Mouse (Mus musculus) cerebral cortex, adult 2 months (tissue): ENCODE measurements around the gene Map1s.

Experiments
- WGBS: fragments of 180-500 bp; shearing (Covaris S2); methylation state at CpG from one replicate; pipeline ENCODE4 v1.1.7; 2018; 5-methylcytosine and 5-hydroxymethylcytosine counted together

Map1s gene

GRCm38 (mm10) chr8:70905831-70906736 is at the start of gene Map1s:
Map1s (plus strand) TSS chr8:70905932.
- WGBS: under 1% methylated on average over 85 of the region's 86 CpGs

GRCm38 (mm10) chr8:70856028-70856427 is 49.7 kb upstream of the Map1s start:
- 73% methylated on average over 5 of the region's 5 CpGs for WGBS

GRCm38 (mm10) chr8:70856541-70857197 is 49.1 kb upstream of the Map1s start:
- WGBS: 5% methylated on average over 33 of the region's 33 CpGs

GRCm38 (mm10) chr8:70857516-70857915 is 48.2 kb upstream of the Map1s start:
- WGBS: 32% methylated on average over 4 of the region's 4 CpGs

- WGBS: 2% methylated on average over 55 of the region's 55 CpGs
These were observed 42.7 kb upstream of the Map1s start, which contains the start of gene Kcnn1 for GRCm38 (mm10) chr8:70862824-70863641. Kcnn1 (minus strand) TSS chr8:70863258.

- WGBS: 2% methylated on average over 46 of the region's 46 CpGs
These were observed 41.6 kb upstream of the Map1s start for GRCm38 (mm10) chr8:70863956-70864711.

- WGBS: 4% methylated on average over 24 of the region's 24 CpGs
These were observed 41.0 kb upstream of the Map1s start for GRCm38 (mm10) chr8:70864712-70865221.

GRCm38 (mm10) chr8:70865350-70866000 is 40.3 kb upstream of the Map1s start:
- WGBS: under 1% methylated on average over 46 of the region's 46 CpGs

- WGBS: 8% methylated on average over 12 of the region's 12 CpGs
These were observed 39.7 kb upstream of the Map1s start for GRCm38 (mm10) chr8:70866001-70866520.

- WGBS: 84% methylated on average over 7 of the region's 7 CpGs
These were observed 39.2 kb upstream of the Map1s start for GRCm38 (mm10) chr8:70866566-70866965.

GRCm38 (mm10) chr8:70868559-70869198 is 37.1 kb upstream of the Map1s start:
- WGBS: 43% methylated on average over 40 of the region's 40 CpGs

GRCm38 (mm10) chr8:70869199-70869571 is 36.5 kb upstream of the Map1s start:
- WGBS: 54% methylated on average over 5 of the region's 5 CpGs

- WGBS: 23% methylated on average over 16 of the region's 16 CpGs
These were observed 36.1 kb upstream of the Map1s start for GRCm38 (mm10) chr8:70869601-70870041.

GRCm38 (mm10) chr8:70871195-70871807 is 34.4 kb upstream of the Map1s start:
- 84% methylated on average over 5 of the region's 5 CpGs for WGBS

- 2% methylated on average over 31 of the region's 31 CpGs for WGBS
These were observed 32.9 kb upstream of the Map1s start for GRCm38 (mm10) chr8:70872643-70873363.

- 2% methylated on average over 46 of the region's 46 CpGs for WGBS
These were observed 32.3 kb upstream of the Map1s start, which contains the start of gene Ccdc124 for GRCm38 (mm10) chr8:70873364-70873985. Ccdc124 (minus strand) TSS chr8:70873935.

GRCm38 (mm10) chr8:70874441-70874840 is 31.3 kb upstream of the Map1s start:
- 93% methylated on average over 13 of the region's 13 CpGs for WGBS

- WGBS: 68% methylated on average over 4 of the region's 4 CpGs
These were observed 29.4 kb upstream of the Map1s start for GRCm38 (mm10) chr8:70876382-70876781.
